Comparison of ENCODE assay signal across 26 mouse cellular contexts in genomic region chr9:52261538-52261937, GRCm38 (mm10).
A peak's percentile ranks its signal among the peaks of the same experiment; 100 is the strongest.
DNase-seq lines count a peak whose midpoint lies in the region; ATAC-seq and TF ChIP-seq lines count a peak whose summit lies in the region.
"Had no signal": no experiment of that assay in that cellular context is flagged by ENCODE, and none has a peak within 500 bp of the region (broad histone marks: within the 10 kb centered on the region; RNA-seq: fewer than 3 reads in every experiment).

No protein-coding gene starts in this region.

- no peak overlapping the region for H3ac ChIP-seq in myocyte (ENCODE audit: control insufficient read depth, insufficient read length)

- H3K79me2 ChIP-seq in CH12.LX (replicated peaks; ENCODE audit: control insufficient read depth, extremely low read depth, insufficient read depth, poor library complexity, severe bottlenecking), result no peaks in the 10 kb centered on the region
- no peaks in the 10 kb centered on the region for H3K79me2 ChIP-seq in myocyte (ENCODE audit: control insufficient read depth, insufficient read depth)

- H3K4me2 ChIP-seq in CH12.LX (ENCODE audit: insufficient read depth, low read depth, poor library complexity, severe bottlenecking) (peak overlapping the region; percentile 78), myocyte (ENCODE audit: low read depth) (peak overlapping the region; percentile 38)
- no peak overlapping the region for H3K4me2 ChIP-seq in liver, embryonic 12.5 days
- H3K4me2 ChIP-seq: forebrain, embryonic 13.5 days; heart, embryonic 12.5 days; heart, embryonic 15.5 days; hindbrain, embryonic 14.5 days; intestine, embryonic 15.5 days had no signal

- dilution Hi-C loops in CH12.LX (cut with MboI; ENCODE audit: extremely low pct_ligation_motif_present, extremely low pct_unique_long_range_greater_than_20kb, low sequenced_read_pairs), result no loop called here

- 62% methylated on average over 2 of the region's 2 CpGs for WGBS in liver, embryonic 12.5 days (ENCODE audit: insufficient replicate concordance)

- TF ChIP-seq EP300 in CH12.LX (IDR thresholded peaks at IDR 0.05; ENCODE audit: low read length), result peak; percentile 100

- TF ChIP-seq POLR2A in CH12.LX (IDR thresholded peaks at IDR 0.05; ENCODE audit: low read depth, low read length) (no peak), myocyte (IDR thresholded peaks at IDR 0.05; ENCODE audit: insufficient read length, low read depth) (no peak)

- H3K27me3 ChIP-seq in CH12.LX (replicated peaks) (no peaks in the 10 kb centered on the region), myocyte (ENCODE audit: control insufficient read depth, insufficient read depth, insufficient read length) (no peaks in the 10 kb centered on the region)
- no peaks in the 10 kb centered on the region for H3K27me3 ChIP-seq in liver, embryonic 12.5 days (replicated peaks)
- H3K27me3 ChIP-seq: forebrain, embryonic 13.5 days; heart, embryonic 12.5 days; heart, embryonic 15.5 days; intestine, embryonic 15.5 days had no signal

- no peak for ATAC-seq in liver, embryonic 12.5 days
- ATAC-seq: activated CD4-positive, CD25-positive, alpha-beta regulatory T cell, adult 4 months; forebrain, embryonic 13.5 days; forebrain, postnatal 0 days; hindbrain, postnatal 0 days; intestine, embryonic 15.5 days had no signal

- TF ChIP-seq CTCF in CH12.LX (conservative IDR thresholded peaks at IDR 0.05 in 1 of 2, IDR thresholded peaks at IDR 0.05 in 1 of 2; ENCODE audit: low read depth in 2 of 2, low read length in 2 of 2), result no peak

- TF ChIP-seq RAD21 in CH12.LX (IDR thresholded peaks at IDR 0.05; ENCODE audit: low read depth, low read length), result no peak; the same call in none of the 2 replicates

- H3K9me3 ChIP-seq in CH12.LX (replicated peaks; ENCODE audit: low read length), result no peaks in the 10 kb centered on the region
- H3K9me3 ChIP-seq in liver, embryonic 12.5 days (replicated peaks), result no peaks in the 10 kb centered on the region
- H3K9me3 ChIP-seq: forebrain, embryonic 10.5 days; forebrain, embryonic 13.5 days; heart, embryonic 12.5 days; heart, embryonic 15.5 days; intestine, embryonic 15.5 days had no signal

- DNase-seq in CD4-positive helper T cell, adult 2 months (ENCODE audit: low read depth, low spot score), result peak; percentile 30
- DNase-seq in CH12.LX (ENCODE audit: extremely low read depth), result peak; percentile 94
- no peak for DNase-seq in layer of hippocampus, adult 9-11 months
- DNase-seq in liver, result no peak
- DNase-seq: adrenal gland, adult 8-10 months; adrenal gland, postnatal 25 days; cerebellum, adult 11-12 months; cerebellum, adult 8-10 months; cerebellum, postnatal 10 days; cerebellum, postnatal 36 days; forebrain, postnatal 0 days; gastrocnemius, postnatal 25 days; heart, adult 18-20 months; heart, postnatal 10 days; heart, postnatal 4 days; kidney, adult 11 months had no signal

- H3K36me3 ChIP-seq in CH12.LX (replicated peaks in 1 of 2; ENCODE audit: control insufficient read depth in 1 of 2, insufficient read depth in 1 of 2, low read length in 1 of 2) (no peaks in the 10 kb centered on the region), myocyte (ENCODE audit: control insufficient read depth, insufficient read depth) (no peaks in the 10 kb centered on the region)
- no peaks in the 10 kb centered on the region for H3K36me3 ChIP-seq in liver, embryonic 12.5 days
- H3K36me3 ChIP-seq: forebrain, embryonic 10.5 days; heart, embryonic 12.5 days; heart, embryonic 15.5 days; intestine, embryonic 15.5 days had no signal

- H3K4me3 ChIP-seq in CH12.LX (replicated peaks in 1 of 3; ENCODE audit: low read depth in 2 of 3, low read length in 2 of 3, poor library complexity in 1 of 3) (no peak overlapping the region), myocyte (no peak overlapping the region)
- H3K4me3 ChIP-seq in liver, embryonic 12.5 days, result no peak overlapping the region
- H3K4me3 ChIP-seq: forebrain, embryonic 10.5 days; forebrain, embryonic 13.5 days; heart, embryonic 12.5 days; heart, embryonic 15.5 days; intestine, embryonic 15.5 days had no signal

- H3K9ac ChIP-seq in CH12.LX (ENCODE audit: insufficient read depth, low read depth), result peak overlapping the region; percentile 39; the same call in 1 of the 2 replicates
- H3K9ac ChIP-seq in liver, embryonic 12.5 days, result no peak overlapping the region
- H3K9ac ChIP-seq: forebrain, embryonic 13.5 days; forebrain, postnatal 0 days; heart, embryonic 12.5 days; heart, embryonic 15.5 days; hindbrain, embryonic 14.5 days; intestine, embryonic 15.5 days had no signal

- in situ Hi-C loops in CH12.LX (cut with MboI; ENCODE audit: low pct_ligation_motif_present, low pct_unique_long_range_greater_than_20kb, low sequenced_read_pairs), result loop anchor here (5.0 kb wide), 1 partner anchor 94 kb away; the partner anchor contains the start of gene Zc3h12c

- H3K27ac ChIP-seq in CH12.LX (ENCODE audit: insufficient read depth, low read depth), result no peak overlapping the region
- no peak overlapping the region for H3K27ac ChIP-seq in liver, embryonic 12.5 days
- H3K27ac ChIP-seq: forebrain, embryonic 10.5 days; forebrain, embryonic 13.5 days; heart, embryonic 15.5 days; hindbrain, embryonic 14.5 days; hindbrain, postnatal 0 days; intestine, embryonic 15.5 days had no signal

- peaks cover 18 to 66% of the 10 kb centered on the region in 2 experiments for H3K4me1 ChIP-seq in CH12.LX (ENCODE audit: control insufficient read depth in 1 of 2, insufficient read depth in 2 of 2)
- no peaks in the 10 kb centered on the region for H3K4me1 ChIP-seq in liver, embryonic 12.5 days
- H3K4me1 ChIP-seq: forebrain, embryonic 10.5 days; forebrain, embryonic 13.5 days; heart, embryonic 12.5 days; heart, embryonic 15.5 days; intestine, embryonic 15.5 days had no signal

TF ChIP-seq in CH12.LX, 34 proteins besides CTCF, POLR2A, EP300 and RAD21 (continues in another document):
- TF ChIP-seq JUND (conservative IDR thresholded peaks at IDR 0.05; ENCODE audit: low read depth, low read length), result peak; percentile 98
- peak; percentile 93 for TF ChIP-seq TCF12 (IDR thresholded peaks at IDR 0.05; ENCODE audit: low read depth, low read length)
- TF ChIP-seq IRF4 (IDR thresholded peaks at IDR 0.05; ENCODE audit: low read depth, low read length), result peak; percentile 99
- no peak for TF ChIP-seq PAX5 (IDR thresholded peaks at IDR 0.05; ENCODE audit: low read length)
- TF ChIP-seq RCOR1 (conservative IDR thresholded peaks at IDR 0.05; ENCODE audit: low read depth, low read length), result peak; percentile 97
- TF ChIP-seq USF2 (conservative IDR thresholded peaks at IDR 0.05; ENCODE audit: low read depth, low read length), result no peak
- 0 out of 2 replicates have a peak, but pooled peaks have one; percentile 61 for TF ChIP-seq E2F4 (IDR thresholded peaks at IDR 0.05; ENCODE audit: insufficient replicate concordance, low read depth, low read length)
- TF ChIP-seq MAZ (IDR thresholded peaks at IDR 0.05; ENCODE audit: low read depth, low read length), result 0 out of 2 replicates have a peak, but pooled peaks have one; percentile 54
- peak; percentile 70; the same call in 1 of the 2 replicates for TF ChIP-seq MYC (IDR thresholded peaks at IDR 0.05; ENCODE audit: low read depth, low read length)
- TF ChIP-seq HCFC1 (IDR thresholded peaks at IDR 0.05; ENCODE audit: low read depth, low read length), result 0 out of 2 replicates have a peak, but pooled peaks have one; percentile 36
- 0 out of 2 replicates have a peak, but pooled peaks have one; percentile 58 for TF ChIP-seq TBP (conservative IDR thresholded peaks at IDR 0.05; ENCODE audit: low read depth, low read length)
- peak; percentile 98 for TF ChIP-seq MAFK (IDR thresholded peaks at IDR 0.05; ENCODE audit: insufficient replicate concordance, low read length)
- TF ChIP-seq ZKSCAN1 (IDR thresholded peaks at IDR 0.05; ENCODE audit: borderline replicate concordance, low read depth, low read length), result no peak
- TF ChIP-seq CHD2 (IDR thresholded peaks at IDR 0.05; ENCODE audit: low read length), result peak; percentile 92
- TF ChIP-seq KAT2A (IDR thresholded peaks at IDR 0.05; ENCODE audit: insufficient replicate concordance, low read length), result 0 out of 2 replicates have a peak, but pooled peaks have one; percentile 30
- TF ChIP-seq MEF2A (IDR thresholded peaks at IDR 0.05; ENCODE audit: borderline replicate concordance, low read depth, low read length), result peak; percentile 99
- TF ChIP-seq ZNF384 (IDR thresholded peaks at IDR 0.05; ENCODE audit: low read depth, low read length), result peak; percentile 100

TF ChIP-seq in myocyte, 11 proteins besides CTCF, POLR2A, EP300 and RAD21:
- TF ChIP-seq MAX (IDR thresholded peaks at IDR 0.05; ENCODE audit: low read depth) (no peak), POLR2AphosphoS2 (IDR thresholded peaks at IDR 0.05; ENCODE audit: insufficient read length, low read depth) (no peak), MYOG (IDR thresholded peaks at IDR 0.05; ENCODE audit: control insufficient read depth in 1 of 3, insufficient read depth in 1 of 3, insufficient read length in 2 of 3, low read depth in 2 of 3) (no peak), SRF (IDR thresholded peaks at IDR 0.05; ENCODE audit: control insufficient read depth, insufficient read length, low read depth) (no peak), TCF12 (IDR thresholded peaks at IDR 0.05; ENCODE audit: insufficient read depth, poor library complexity, severe bottlenecking) (no peak)

Comparison
In these comparisons a context has a peak if more than half of its experiments do, and no peak if none do; other contexts are left out.
1. DNase-seq: peak in CD4-positive helper T cell, adult 2 months (single experiment) and CH12.LX (single experiment); none in layer of hippocampus, adult 9-11 months (single experiment) and liver (single experiment).